Mouse (Mus musculus) heart, postnatal 0 days (tissue): Measurements from ENCODE around the gene Xrra1. TPM values are rescaled to one million over a fixed set of nuclear protein-coding genes. Genes with fewer than 3 reads are reported as not detected.
"Not testable (repeated sequence)": the region's sequence is repeated elsewhere in the genome, so short reads cannot be mapped to it uniquely, and the experiment has no call there.

Source experiments
- ATAC-seq: fragments of 200-750 bp; cut with Nextera tagmentation; 2 replicates; pipeline ENCODE4 v1.8.0; 2017; ENCODE audit warnings: low read depth, moderate number of reproducible peaks, moderate library complexity; ENCODE audit not compliant: insufficient read depth
- DNase-seq: peaks from one replicate; pipeline ENCODE4 v3.0.0-alpha.2; 2016; ENCODE audit warnings: low spot score
- H3K27ac ChIP-seq: fragments of 300-500 bp; sonication (generic); 2 replicates; pipeline ENCODE4 v1.5.1; 2014; ENCODE audit warnings: low read depth, mild to moderate bottlenecking
- H3K27me3 ChIP-seq: fragments of 300-500 bp; sonication (generic); 2 replicates; pipeline ENCODE4 v1.6.1; 2014; ENCODE audit warnings: low read length, mixed read lengths; ENCODE audit not compliant: control insufficient read depth, insufficient read depth
- H3K36me3 ChIP-seq: fragments of 300-500 bp; sonication (generic); replicated peaks from 2 replicates; pipeline ENCODE4 v1.6.1; 2014; ENCODE audit warnings: low read length, mixed read lengths; ENCODE audit not compliant: control insufficient read depth, insufficient read depth
- H3K4me1 ChIP-seq: fragments of 300-500 bp; sonication (generic); 2 replicates; pipeline ENCODE4 v1.6.1; 2014; ENCODE audit warnings: antibody characterized with exemption; ENCODE audit not compliant: control insufficient read depth, insufficient read depth
- H3K4me2 ChIP-seq: fragments of 300-500 bp; sonication (generic); 2 replicates; pipeline ENCODE4 v1.6.1; 2014; ENCODE audit warnings: low read depth, mild to moderate bottlenecking, low read length, moderate library complexity
- H3K4me3 ChIP-seq: fragments of 300-500 bp; sonication (generic); 2 replicates; pipeline ENCODE4 v1.5.1; 2014; ENCODE audit warnings: low read depth, low read length
- H3K9ac ChIP-seq: fragments of 300-500 bp; sonication (generic); replicated peaks from 2 replicates; pipeline ENCODE4 v1.6.1; 2014; ENCODE audit warnings: low read depth, low read length, mixed read lengths
- H3K9me3 ChIP-seq: fragments of 300-500 bp; sonication (generic); replicated peaks from 2 replicates; pipeline ENCODE4 v1.6.1; 2016; ENCODE audit warnings: low read length; ENCODE audit not compliant: control insufficient read depth
- CTCF ChIP-seq: IDR thresholded peaks from 2 replicates; pipeline ENCODE4 v1.5.1; 2016; ENCODE audit warnings: antibody characterized with exemption, control low read depth, low read depth
- EP300 ChIP-seq: IDR thresholded peaks from 2 replicates; pipeline ENCODE4 v1.6.1; 2016; ENCODE audit warnings: antibody characterized with exemption, low read depth
- WGBS: fragments of 180-500 bp; shearing (Covaris S2); extraction: QIAGEN DNeasy Blood & Tissue Kit; methylation state at CpG from one replicate; pipeline ENCODE4 v1.1.7; 2014; 5-methylcytosine and 5-hydroxymethylcytosine counted together
- polyA plus RNA-seq: library from polyadenylated mRNA; unstranded; fragments of >200 nt; fragmentation: Nextera tagmentation; extraction: Ambion mirVana; gene quantifications from 2 replicates; pipeline ENCODE4 v1.2.1, GENCODE M21; 2015
- total RNA-seq: library from RNA; depleted of rRNA; stranded (reverse); fragments of >200 nt; gene quantifications from 2 replicates; pipeline ENCODE4 v1.2.3, GENCODE M21; 2014; ENCODE audit warnings: low replicate concordance; rRNA removed

The Xrra1 gene
- total RNA-seq, result 1.9 TPM in 1 of 2 replicates, not detected in the other
- polyA plus RNA-seq, result 0.04 and 0.08 TPM in 2 replicates

DNA sequence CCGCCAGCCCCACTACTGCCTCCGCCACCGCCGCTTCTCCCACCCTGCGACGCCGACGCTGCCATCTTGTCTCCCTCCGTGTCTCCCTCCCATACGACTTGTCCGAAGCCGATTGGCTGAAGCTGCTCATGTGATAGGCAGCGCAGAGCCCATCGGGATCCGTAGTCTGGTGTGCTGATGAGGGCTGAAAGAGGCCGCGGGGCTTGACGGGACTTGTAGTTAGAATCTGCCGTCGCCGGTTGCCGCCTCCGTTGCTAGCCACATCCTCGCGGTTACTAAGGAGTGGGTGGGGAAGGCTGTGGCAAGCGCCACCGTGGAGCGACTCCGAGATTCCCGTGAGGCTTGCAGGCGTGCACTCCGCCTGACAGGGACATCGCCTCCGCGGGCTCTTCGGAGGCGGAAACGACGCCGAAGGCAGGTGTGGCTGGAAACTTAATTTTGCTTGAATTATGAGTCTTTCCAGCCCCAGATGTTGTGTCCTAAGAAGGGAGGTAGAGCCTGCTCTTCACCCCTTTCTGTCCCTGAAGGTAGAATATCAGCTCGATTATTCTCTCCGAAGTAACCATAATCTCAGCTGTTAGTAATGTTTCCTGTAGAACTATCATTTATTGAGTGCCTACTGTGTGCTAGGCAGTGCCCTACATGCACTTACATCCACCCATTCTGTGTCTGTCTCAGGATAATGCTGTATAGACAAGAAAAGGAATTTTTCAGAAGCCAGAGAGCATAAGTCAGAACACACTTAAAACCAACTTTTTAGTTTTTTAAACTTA is at the start of gene Xrra1:
Xrra1 (plus strand) TSS at position 304 of the 773 bp plus-strand sequence.
- peak within 1 kb of the TSS; percentile 94 for H3K4me3 ChIP-seq

DNA sequence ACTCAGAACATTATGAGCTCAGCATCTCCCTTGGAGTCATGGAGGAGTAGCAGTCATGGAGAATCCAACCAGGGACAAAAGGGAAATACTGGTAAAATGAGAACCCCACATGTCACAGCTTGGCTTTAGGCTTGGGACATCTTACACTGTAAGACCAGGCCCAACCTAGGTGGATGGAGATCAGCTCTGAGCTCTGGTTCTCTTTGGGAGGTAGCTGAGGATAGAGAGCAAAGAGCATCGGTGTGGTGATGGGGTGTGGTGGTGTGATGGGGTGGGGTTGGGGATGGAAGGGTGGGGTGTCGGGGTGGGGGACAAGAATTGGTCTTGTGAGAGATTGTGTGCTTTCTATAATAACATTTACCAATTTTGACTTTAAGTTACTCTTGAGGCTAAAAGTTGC is 48.1 kb upstream of the Xrra1 start:
- TF ChIP-seq EP300, result no peak
- TF ChIP-seq CTCF, result no peak
- Histone ChIP-seq H3K4me3 (no peak overlapping the region), H3K4me1 (peaks cover 5% of the 10 kb centered on the region), H3K27me3 (no peaks in the 10 kb centered on the region), H3K9me3 (no peaks in the 10 kb centered on the region), H3K9ac (no peak overlapping the region), H3K36me3 (peaks cover 20% of the 10 kb centered on the region), H3K27ac (no peak overlapping the region), H3K4me2 (no peak overlapping the region)
- DNase-seq (no peak), ATAC-seq (no peak)
- 73% methylated on average over 2 of the region's 2 CpGs for WGBS

More for the DNA sequence above, at the start of gene Xrra1:
- TF ChIP-seq EP300 (no peak), CTCF (no peak)
- H3K27me3 ChIP-seq, result no peaks in the 10 kb centered on the region
- H3K4me2 ChIP-seq, result peak within 1 kb of the TSS; percentile 68
- peak within 1 kb of the TSS; percentile 87 for H3K9ac ChIP-seq
- H3K27ac ChIP-seq, result peak within 1 kb of the TSS; percentile 79
- 1% methylated on average over 42 of the region's 42 CpGs for whole genome bisulfite sequencing
- DNase-seq (peak; percentile 99), ATAC-seq (peak; percentile 98)
- H3K9me3 ChIP-seq, result no peaks in the 10 kb centered on the region
- peaks cover 10% of the 10 kb centered on the region for H3K36me3 ChIP-seq
- peaks cover 9% of the 10 kb centered on the region for H3K4me1 ChIP-seq

DNA sequence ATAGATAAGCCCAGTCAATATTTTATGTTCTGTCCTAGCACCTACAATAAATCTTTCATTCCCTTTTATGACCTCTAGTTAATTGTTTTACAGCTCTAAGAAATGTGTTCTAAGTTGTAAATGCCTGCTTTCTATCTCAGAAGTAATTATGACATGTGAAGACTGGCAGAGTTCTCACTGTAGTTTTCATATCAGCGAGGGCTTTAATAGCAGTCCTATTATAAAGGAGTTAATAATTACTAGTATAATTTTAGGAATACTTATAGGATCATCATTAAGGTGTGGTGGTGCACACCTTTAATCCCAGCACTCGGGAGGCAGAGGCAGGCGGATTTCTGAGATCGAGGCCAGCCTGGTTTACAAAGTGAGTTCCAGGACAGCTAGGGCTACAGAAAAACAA is 47.3 kb upstream of the Xrra1 start:
- no peak for TF ChIP-seq CTCF
- no peak for TF ChIP-seq EP300
- H3K36me3 ChIP-seq, result peaks cover 20% of the 10 kb centered on the region
- no peak overlapping the region for H3K9ac ChIP-seq
- H3K27me3 ChIP-seq, result no peaks in the 10 kb centered on the region
- H3K27ac ChIP-seq, result no peak overlapping the region
- no peak overlapping the region for H3K4me2 ChIP-seq
- H3K9me3 ChIP-seq, result no peaks in the 10 kb centered on the region
- DNase-seq (no peak), ATAC-seq (no peak)
- peaks cover 5% of the 10 kb centered on the region for H3K4me1 ChIP-seq
- H3K4me3 ChIP-seq, result no peak overlapping the region
- 85% methylated on average over 4 of the region's 4 CpGs for WGBS

DNA sequence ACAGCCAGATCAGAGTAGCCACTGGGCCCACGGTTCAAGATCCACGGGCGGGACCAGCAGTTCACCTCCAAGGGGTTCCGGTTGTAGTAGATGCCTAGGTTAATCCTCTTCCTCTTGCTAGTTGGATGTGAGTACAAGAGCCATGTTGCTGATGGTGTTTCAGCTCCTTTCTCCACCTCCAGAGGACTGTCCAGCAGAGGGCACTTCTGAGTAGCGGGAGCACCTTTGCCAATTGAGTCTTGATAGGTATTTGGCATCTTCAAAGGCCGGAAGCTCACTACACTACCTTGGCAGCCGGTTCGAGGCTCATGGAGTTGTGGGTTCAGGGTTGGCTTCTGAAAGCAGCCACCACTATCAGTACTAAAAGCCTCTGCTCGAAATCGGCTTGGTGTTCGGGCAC is 45.5 kb upstream of the Xrra1 start:
- no peak for ATAC-seq
- no peaks in the 10 kb centered on the region for H3K9me3 ChIP-seq
- H3K4me1 ChIP-seq, result peaks cover 2% of the 10 kb centered on the region; the same call in 1 of the 2 replicates
- H3K4me3 ChIP-seq, result no peak overlapping the region
- H3K27me3 ChIP-seq, result no peaks in the 10 kb centered on the region
- H3K4me2 ChIP-seq, result no peak overlapping the region
- no peak overlapping the region for H3K27ac ChIP-seq
- no peak for DNase-seq
- no peak overlapping the region for H3K9ac ChIP-seq
- 77% methylated on average over 11 of the region's 11 CpGs for WGBS
- TF ChIP-seq CTCF (peak; percentile 61), EP300 (no peak)
- H3K36me3 ChIP-seq, result peaks cover 20% of the 10 kb centered on the region

DNA sequence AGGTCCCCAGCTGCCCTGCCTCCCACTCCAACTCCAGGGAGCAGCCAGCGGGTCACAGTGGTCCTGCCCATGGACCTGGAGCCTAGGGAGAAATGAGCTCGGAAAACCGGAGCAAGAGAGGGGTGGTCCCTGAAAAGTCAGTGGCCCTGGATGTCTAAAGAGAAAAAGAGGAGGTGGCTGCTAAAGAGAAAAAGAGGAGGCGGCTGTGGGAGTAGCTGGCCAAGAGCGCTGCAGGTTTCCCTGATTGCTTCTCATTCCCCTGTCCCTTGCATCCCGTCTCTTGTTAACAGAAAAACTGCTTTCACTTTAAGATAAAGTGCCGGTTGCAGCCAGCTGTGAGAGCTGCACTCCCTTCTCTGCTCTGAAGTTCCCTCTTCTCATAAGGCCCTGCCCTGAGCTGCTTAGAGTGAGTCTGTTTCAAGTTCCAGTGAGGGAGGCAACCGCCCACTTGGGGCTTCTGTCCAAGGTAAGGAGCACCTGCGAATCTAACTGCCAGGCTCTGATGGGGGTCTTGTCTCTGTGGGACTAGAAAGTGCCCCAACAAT is 40.7 kb upstream of the Xrra1 start:
- 27% methylated on average over 9 of the region's 9 CpGs for WGBS
- not testable (repeated sequence) for ATAC-seq, H3K4me1 ChIP-seq, H3K36me3 ChIP-seq, H3K27me3 ChIP-seq, H3K9me3 ChIP-seq, H3K9ac ChIP-seq, DNase-seq
- peak overlapping the region; percentile 28; the same call in 1 of the 2 replicates for H3K4me2 ChIP-seq
- peak overlapping the region; percentile 13; the same call in 1 of the 2 replicates for H3K4me3 ChIP-seq
- H3K27ac ChIP-seq, result peak overlapping the region; percentile 74; the same call in 1 of the 2 replicates
